Mouse (Mus musculus) limb, embryonic 10.5 days (tissue): ENCODE data around the gene Actbl2. TPM values are rescaled to one million over a fixed set of nuclear protein-coding genes. Genes with fewer than 3 reads are reported as not detected.

Experiments used
- DNase-seq: peaks from one replicate; pipeline ENCODE4 v3.0.0-alpha.2; 2017; ENCODE audit warnings: low spot score
- H3K27ac ChIP-seq: fragments of 300-500 bp; sonication (generic); 2 replicates; pipeline ENCODE4 v1.5.1; 2016; ENCODE audit warnings: mild to moderate bottlenecking
- H3K27me3 ChIP-seq: fragments of 300-500 bp; sonication (generic); 2 replicates; pipeline ENCODE4 v1.6.1; 2016; ENCODE audit warnings: low read depth, mild to moderate bottlenecking; ENCODE audit not compliant: poor library complexity, severe bottlenecking
- H3K36me3 ChIP-seq: fragments of 300-500 bp; sonication (generic); 2 replicates; pipeline ENCODE4 v1.6.1; 2016; ENCODE audit warnings: mild to moderate bottlenecking, moderate library complexity
- H3K4me1 ChIP-seq: fragments of 300-500 bp; sonication (generic); 2 replicates; pipeline ENCODE4 v1.6.1; 2016
- H3K4me3 ChIP-seq: fragments of 300-500 bp; sonication (generic); 2 replicates; pipeline ENCODE4 v1.5.1; 2016; ENCODE audit warnings: mild to moderate bottlenecking, moderate library complexity
- H3K9me3 ChIP-seq: fragments of 300-500 bp; sonication (generic); replicated peaks from 2 replicates; pipeline ENCODE4 v1.6.1; 2016; ENCODE audit warnings: mild to moderate bottlenecking
- WGBS: fragments of 180-500 bp; shearing (Covaris S2); methylation state at CpG from one replicate; pipeline ENCODE4 v1.1.7; 2016; 5-methylcytosine and 5-hydroxymethylcytosine counted together
- polyA plus RNA-seq: library from polyadenylated mRNA; unstranded; fragments of >200 nt; fragmentation: Nextera tagmentation; extraction: Ambion mirVana; gene quantifications from 2 replicates; pipeline ENCODE4 v1.2.1, GENCODE M21; 2016

The Actbl2 gene
- polyA plus RNA-seq, 1 experiment from 2014 or later, result not detected

DNA sequence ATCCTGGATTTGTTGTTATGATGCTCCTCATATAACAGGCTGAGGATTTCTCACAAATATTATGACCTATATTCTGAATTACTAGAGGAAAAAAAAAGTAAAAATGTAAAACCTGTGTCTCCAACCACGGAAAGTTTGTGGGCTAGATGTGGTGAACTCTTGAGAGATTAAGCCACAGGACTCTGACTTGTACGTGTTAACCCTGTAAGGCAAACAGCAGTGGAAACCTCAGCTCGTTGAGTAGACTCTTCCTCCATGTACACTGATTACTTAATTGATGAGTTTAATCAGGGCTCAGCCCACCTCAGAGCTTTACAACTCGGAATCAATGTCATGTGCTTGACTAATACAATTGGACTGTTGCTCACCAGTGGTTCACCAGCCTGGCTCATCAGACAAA lies 3.2 kb downstream of the Actbl2 start:
- Histone ChIP-seq H3K27me3 (no peaks in the 10 kb centered on the region), H3K4me1 (peaks cover 5% of the 10 kb centered on the region; the same call in 1 of the 2 replicates), H3K27ac (no peak overlapping the region), H3K4me3 (no peak overlapping the region), H3K9me3 (no peaks in the 10 kb centered on the region), H3K36me3 (no peaks in the 10 kb centered on the region)
- DNase-seq, result no peak
- 82% methylated on average over 4 of the region's 4 CpGs for WGBS

DNA sequence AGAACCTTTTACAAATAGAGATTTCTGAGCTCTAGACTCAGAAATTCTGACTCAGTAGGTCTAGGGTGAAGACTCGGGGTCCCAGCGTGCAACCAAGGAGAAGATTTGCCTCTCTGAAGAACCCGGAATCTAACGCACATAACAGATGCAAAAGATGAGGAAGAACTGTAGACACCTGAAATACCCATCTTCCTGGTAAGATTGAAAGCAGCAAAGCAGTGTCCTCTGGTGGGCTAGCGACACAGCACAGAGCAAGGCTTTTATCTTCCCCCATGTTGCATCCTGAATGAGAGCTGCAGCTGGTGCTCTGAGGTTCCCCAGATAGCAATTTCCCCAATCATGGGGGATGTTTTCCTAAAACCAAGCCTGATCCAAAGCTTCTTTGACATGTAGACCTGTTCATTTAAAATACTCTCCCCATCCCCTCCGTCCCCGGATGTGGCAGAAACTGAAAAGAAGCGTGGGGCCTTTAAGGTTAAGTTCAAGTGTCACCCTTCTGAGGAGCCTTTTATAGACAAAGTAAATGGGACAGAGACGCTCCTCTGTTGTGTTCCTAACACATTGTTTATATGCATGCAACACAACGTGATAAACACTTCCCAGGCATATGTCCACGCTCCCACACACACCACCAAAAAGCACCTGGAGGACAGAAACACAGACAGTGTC lies 3.7 kb downstream of the Actbl2 start:
- Histone ChIP-seq H3K4me3 (no peak overlapping the region), H3K4me1 (peaks cover 5% of the 10 kb centered on the region; the same call in 1 of the 2 replicates), H3K36me3 (no peaks in the 10 kb centered on the region), H3K27ac (no peak overlapping the region; the same call in 1 of the 2 replicates), H3K9me3 (no peaks in the 10 kb centered on the region), H3K27me3 (no peaks in the 10 kb centered on the region)
- DNase-seq, result no peak
- WGBS, result 89% methylated on average over 11 of the region's 11 CpGs

DNA sequence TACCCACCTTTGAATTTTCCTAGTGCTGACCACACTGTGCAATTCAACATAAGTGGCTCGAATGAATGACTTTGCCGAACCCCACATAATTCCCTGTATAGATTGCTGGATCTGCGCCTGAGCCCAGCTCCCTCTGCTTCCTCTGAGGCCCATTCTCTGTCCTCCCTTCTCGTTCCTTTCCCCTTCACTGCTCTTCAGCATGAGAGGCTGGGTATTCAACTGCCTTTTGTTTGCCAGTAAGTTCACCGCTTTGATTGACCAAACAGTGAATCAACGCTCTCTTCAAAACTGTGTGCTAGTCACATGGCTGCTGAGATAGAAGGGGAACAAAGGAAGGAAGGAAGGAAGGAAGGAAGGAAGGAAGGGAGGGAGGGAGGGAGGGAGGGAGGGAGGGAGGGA lies 4.3 kb downstream of the Actbl2 start:
- no peaks in the 10 kb centered on the region for H3K9me3 ChIP-seq
- H3K36me3 ChIP-seq, result no peaks in the 10 kb centered on the region
- WGBS, result 83% methylated on average over 6 of the region's 6 CpGs
- H3K27ac ChIP-seq, result no peak overlapping the region; the same call in 1 of the 2 replicates
- no peak overlapping the region for H3K4me3 ChIP-seq
- DNase-seq, result no peak
- no peaks in the 10 kb centered on the region for H3K27me3 ChIP-seq
- peaks cover 5% of the 10 kb centered on the region; the same call in 1 of the 2 replicates for H3K4me1 ChIP-seq

DNA sequence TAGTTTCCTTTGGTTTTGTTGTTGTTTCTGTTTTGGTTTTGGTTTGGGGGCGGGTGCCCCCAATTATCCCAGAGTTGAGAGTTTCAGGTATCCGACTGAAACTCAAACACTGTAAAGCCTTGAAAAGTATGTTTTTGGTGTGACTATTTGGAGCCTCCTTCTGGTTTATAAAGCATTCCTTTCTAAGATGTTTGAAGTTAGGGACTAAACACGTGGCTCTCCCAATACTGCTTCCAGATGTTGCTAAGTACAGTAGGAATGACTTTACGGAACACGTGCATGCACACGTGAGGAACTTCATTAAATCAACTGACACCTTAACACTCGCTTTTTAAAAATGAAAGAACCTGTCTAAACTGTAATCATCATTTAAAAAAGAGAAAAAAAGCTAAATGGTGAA lies 4.9 kb downstream of the Actbl2 start:
- no peaks in the 10 kb centered on the region for H3K9me3 ChIP-seq
- no peak overlapping the region for H3K27ac ChIP-seq
- WGBS, result 63% methylated on average over 7 of the region's 7 CpGs
- H3K36me3 ChIP-seq, result no peaks in the 10 kb centered on the region
- H3K4me3 ChIP-seq, result no peak overlapping the region
- DNase-seq, result no peak
- no peaks in the 10 kb centered on the region for H3K27me3 ChIP-seq
- peaks cover 5% of the 10 kb centered on the region; the same call in 1 of the 2 replicates for H3K4me1 ChIP-seq

DNA sequence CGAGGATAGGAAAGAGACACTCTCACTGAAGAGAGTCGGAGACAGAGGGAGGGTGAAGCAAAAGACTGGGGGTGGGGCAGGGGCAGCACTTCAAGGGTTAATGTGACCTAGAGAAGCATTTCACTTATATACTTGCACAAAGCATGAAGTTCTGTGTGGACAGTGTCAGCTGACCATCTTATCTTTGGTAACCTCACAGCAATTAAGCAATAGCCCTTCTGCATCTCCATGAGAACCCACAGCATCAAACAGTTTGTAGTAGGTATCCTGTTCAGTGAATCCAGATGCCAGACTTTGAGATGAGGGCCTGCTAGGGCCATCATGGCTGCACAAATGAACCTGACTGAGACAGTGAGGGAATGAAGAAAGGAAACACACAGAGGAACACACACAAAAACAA lies 8.4 kb downstream of the Actbl2 start:
- H3K36me3 ChIP-seq, result no peaks in the 10 kb centered on the region

DNA sequence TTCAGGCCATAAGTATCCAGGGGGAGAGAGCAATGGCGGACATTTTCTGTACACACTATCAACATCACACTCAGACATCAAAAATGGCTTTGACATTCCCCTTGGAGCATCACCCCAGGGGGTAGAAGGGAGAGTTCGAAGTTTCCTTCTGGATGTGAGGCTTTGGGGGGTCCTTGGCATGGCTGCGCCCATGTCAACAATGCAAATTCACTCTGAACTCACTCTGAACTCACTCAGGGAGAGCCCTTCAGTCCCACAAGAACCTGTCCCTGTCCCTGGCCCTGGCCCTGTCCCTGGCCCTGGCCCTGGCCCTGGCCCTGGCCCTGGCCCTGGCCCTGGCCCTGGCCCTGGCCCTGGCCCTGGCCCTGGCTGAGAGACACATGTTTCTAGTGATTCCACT lies 8.9 kb downstream of the Actbl2 start:
- WGBS, result 84% methylated on average over 3 of the region's 3 CpGs
- DNase-seq, result no peak
- Histone ChIP-seq H3K4me3 (no peak overlapping the region), H3K4me1 (peaks cover 8% of the 10 kb centered on the region; the same call in 1 of the 2 replicates), H3K27me3 (no peaks in the 10 kb centered on the region), H3K9me3 (no peaks in the 10 kb centered on the region), H3K36me3 (no peaks in the 10 kb centered on the region), H3K27ac (no peak overlapping the region)

More for the DNA sequence above, 8.4 kb downstream of the Actbl2 start:
- DNase-seq, result no peak
- Histone ChIP-seq H3K9me3 (no peaks in the 10 kb centered on the region), H3K4me3 (no peak overlapping the region), H3K27me3 (no peaks in the 10 kb centered on the region), H3K27ac (no peak overlapping the region), H3K4me1 (peaks cover 8% of the 10 kb centered on the region; the same call in 1 of the 2 replicates)
- 81% methylated on average over 2 of the region's 2 CpGs for WGBS

DNA sequence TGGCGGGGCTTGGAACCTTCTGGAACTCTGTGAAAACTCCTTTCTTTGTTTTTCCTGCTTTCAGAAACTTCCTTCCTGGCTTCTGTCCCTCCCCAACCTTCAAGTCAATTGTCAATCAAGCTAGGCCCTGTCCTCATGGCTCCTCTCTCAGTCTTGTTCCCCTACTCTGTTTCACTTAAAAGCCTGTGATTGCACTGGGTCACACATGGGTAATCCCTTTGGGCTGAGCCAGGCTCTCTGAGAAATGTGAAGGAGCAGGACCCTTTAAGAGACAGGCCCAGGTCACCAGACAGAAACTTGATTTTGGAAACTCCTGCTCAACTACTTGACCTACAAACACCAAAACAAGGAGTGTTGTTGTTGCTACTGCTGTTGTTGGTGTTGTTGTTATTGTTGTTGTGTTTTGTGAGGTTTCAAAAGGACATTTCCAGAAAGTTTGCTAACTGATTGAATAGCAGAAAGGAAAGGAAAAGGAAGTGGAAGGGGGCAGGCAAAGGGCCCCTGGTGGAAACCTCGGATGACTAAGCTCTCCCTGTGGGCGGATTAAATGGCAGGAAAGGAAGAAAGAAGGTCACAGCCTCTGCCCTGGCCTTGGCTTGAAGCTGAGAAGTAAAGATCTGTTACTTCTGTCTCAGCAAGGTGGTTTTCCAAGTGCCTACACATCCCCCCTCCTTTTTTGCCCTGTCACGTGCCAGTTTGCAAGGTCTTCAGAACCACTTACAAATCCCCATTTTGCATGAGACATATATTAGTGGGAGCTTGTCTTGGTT lies 10.6 kb downstream of the Actbl2 start:
- Histone ChIP-seq H3K4me3 (no peak overlapping the region), H3K27ac (no peak overlapping the region), H3K36me3 (no peaks in the 10 kb centered on the region), H3K4me1 (0 out of 2 replicates have a peak, but pooled peaks cover 3% of the 10 kb centered on the region), H3K27me3 (no peaks in the 10 kb centered on the region), H3K9me3 (no peaks in the 10 kb centered on the region)
- no peak for DNase-seq
- 70% methylated on average over 4 of the region's 4 CpGs for WGBS

DNA sequence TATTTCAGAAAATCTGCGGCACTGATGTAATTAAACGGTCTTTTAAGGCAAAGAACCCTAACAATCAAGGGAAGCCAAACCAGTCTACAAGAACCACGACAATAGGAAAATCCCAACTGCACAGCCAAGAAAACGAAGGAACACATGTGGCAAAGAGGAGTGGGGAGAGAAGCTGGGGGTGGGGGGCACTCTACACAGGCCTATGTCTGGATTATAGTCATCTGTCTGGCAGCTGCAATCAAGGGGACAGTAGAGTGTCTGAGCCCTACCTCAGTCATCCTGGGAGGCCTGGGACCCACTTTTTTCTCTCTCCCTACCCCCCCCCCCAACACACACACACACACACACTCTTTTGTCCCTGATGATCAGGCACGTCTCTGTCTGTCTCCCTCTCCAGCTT lies 12.0 kb downstream of the Actbl2 start:
- Histone ChIP-seq H3K27ac (peak overlapping the region; percentile 37; the same call in 1 of the 2 replicates), H3K27me3 (no peaks in the 10 kb centered on the region), H3K9me3 (no peaks in the 10 kb centered on the region), H3K36me3 (no peaks in the 10 kb centered on the region), H3K4me1 (0 out of 2 replicates have a peak, but pooled peaks cover 3% of the 10 kb centered on the region), H3K4me3 (no peak overlapping the region)
- no peak for DNase-seq
- 87% methylated on average over 5 of the region's 5 CpGs for WGBS

DNA sequence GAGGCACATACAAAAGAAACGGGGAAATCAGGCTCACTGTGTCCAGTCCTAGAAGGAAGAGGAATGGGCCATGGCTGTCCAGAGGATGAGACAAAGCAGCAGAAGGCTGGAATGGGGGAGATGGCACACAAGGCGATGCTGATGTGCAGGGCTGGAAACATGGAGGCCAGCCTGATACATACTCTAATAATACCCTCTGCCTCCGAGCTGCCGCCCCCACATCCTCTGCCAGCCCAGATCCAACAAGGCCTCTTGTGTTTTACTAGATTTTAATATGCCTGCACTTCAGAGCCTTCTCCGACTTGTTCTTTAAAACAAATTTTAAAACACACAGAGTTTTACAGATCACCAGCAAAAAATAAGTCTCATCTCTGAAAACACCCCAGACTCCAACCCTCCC lies 14.2 kb downstream of the Actbl2 start:
- Histone ChIP-seq H3K9me3 (no peaks in the 10 kb centered on the region), H3K4me1 (0 out of 2 replicates have a peak, but pooled peaks cover 3% of the 10 kb centered on the region), H3K36me3 (no peaks in the 10 kb centered on the region), H3K4me3 (no peak overlapping the region), H3K27ac (no peak overlapping the region), H3K27me3 (no peaks in the 10 kb centered on the region)
- WGBS, result 93% methylated on average over 5 of the region's 5 CpGs
- no peak for DNase-seq

DNA sequence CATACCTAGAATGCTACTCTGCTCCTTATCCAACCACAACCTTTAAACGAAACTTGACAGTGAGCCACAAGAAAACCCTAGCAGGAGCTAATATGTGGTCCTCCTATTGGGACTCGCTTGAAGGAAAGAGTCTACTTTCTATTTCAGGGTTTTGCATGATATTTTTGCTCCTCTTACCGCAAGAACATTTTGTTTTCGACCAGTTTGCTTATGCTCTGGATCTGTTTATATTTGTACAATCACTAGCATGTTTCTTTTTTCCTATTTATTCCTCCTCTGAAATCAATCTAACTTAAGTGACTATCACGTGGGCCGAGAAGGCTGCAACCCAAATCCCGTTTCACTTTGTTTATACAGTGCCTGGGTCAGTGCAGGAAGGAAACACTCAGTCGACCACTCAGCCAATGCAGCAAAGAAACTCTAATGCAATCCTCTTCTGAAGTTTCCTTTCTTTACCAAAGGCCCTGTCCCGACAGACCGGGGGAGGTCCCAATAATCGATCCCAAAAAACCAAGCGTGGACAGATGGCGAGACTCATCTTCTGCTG lies 15.0 kb downstream of the Actbl2 start:
- no peak for DNase-seq
- Histone ChIP-seq H3K4me1 (0 out of 2 replicates have a peak, but pooled peaks cover 3% of the 10 kb centered on the region), H3K36me3 (no peaks in the 10 kb centered on the region), H3K27me3 (no peaks in the 10 kb centered on the region), H3K4me3 (no peak overlapping the region), H3K27ac (no peak overlapping the region), H3K9me3 (no peaks in the 10 kb centered on the region)
- WGBS, result 83% methylated on average over 13 of the region's 13 CpGs

DNA sequence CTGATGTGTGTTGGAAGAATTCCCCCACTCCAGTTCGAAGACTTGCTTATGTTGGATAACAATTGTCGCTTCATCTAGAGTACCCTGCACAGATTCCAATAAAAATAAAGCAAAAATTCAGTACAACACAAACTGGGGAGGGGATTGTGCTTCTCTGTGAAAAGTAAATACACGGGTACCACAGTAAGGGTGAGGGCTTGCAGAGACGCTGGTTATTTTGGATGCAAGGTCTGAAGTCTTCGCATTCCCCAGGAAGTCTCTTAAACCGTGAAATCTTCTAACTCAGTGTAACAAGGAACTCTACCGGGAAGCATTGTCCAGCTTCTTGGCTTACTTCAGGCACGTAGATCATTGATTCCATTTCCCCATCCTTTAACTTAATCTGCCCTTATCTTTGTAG lies 17.1 kb downstream of the Actbl2 start:
- Histone ChIP-seq H3K27me3 (no peaks in the 10 kb centered on the region), H3K4me1 (no peaks in the 10 kb centered on the region), H3K9me3 (no peaks in the 10 kb centered on the region), H3K27ac (no peak overlapping the region), H3K4me3 (no peak overlapping the region), H3K36me3 (no peaks in the 10 kb centered on the region)
- WGBS, result 78% methylated on average over 8 of the region's 8 CpGs
- DNase-seq, result no peak

DNA sequence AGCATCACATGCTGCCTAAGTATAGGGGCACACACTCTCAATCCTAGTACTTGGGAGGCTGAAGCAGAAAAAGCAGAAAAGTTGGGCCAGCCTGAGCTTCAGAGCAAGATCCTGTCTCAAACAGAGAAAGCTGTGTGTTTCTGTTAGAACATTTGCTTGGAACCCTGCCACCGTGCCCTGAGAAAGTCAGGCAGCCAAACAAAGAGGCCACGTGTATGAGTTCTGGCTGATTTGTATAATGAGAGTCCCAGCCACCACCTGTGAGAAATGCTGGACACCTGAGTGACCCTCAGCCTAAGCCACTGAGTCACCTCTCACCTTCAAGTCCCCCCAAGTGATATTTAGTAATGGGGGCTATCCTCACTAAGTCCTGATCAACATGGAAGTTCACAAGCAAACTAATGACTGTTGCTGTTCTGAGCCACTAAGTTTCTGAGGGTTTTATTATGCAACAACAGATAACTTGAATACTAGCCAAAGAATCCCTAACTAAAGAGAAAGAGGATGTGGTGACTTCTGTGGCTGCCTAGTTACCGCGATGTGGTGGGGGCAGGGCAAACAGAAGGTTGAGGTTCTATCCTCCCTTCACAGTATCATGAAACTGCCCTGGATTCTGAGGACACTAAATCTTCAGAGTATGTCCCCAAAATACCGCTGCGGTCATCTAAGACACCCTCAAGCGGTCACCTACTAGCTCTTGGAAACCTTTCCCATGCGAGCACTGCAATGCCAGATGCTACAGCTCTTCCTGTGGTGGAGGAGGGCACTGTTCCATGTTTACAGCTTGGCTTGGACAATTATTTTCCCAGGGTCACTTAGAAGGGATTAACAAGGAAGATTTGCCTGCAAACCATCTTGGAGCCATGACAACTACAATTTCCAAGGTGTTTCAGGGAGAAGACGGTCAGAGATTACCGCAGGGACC lies 31.9 kb downstream of the Actbl2 start:
- no peak for DNase-seq
- Histone ChIP-seq H3K4me3 (no peak overlapping the region), H3K27me3 (no peaks in the 10 kb centered on the region), H3K27ac (no peak overlapping the region), H3K9me3 (no peaks in the 10 kb centered on the region), H3K36me3 (no peaks in the 10 kb centered on the region), H3K4me1 (peaks cover 3% of the 10 kb centered on the region; the same call in 1 of the 2 replicates)
- WGBS, result 91% methylated on average over 10 of the region's 10 CpGs
